Mouse (Mus musculus) forebrain, embryonic 10.5 days (tissue): ENCODE results near the gene Adcy7. TPM values are rescaled to one million over a fixed set of nuclear protein-coding genes. Genes with fewer than 3 reads are reported as not detected.

Source experiments
- DNase-seq: peaks from one replicate; pipeline ENCODE4 v3.0.0-alpha.2; 2017; ENCODE audit warnings: low spot score; ENCODE audit errors: extremely low spot score
- H3K27ac ChIP-seq: fragments of 300-500 bp; sonication (generic); 2 replicates; pipeline ENCODE4 v1.5.1; 2016; ENCODE audit warnings: mild to moderate bottlenecking
- H3K27me3 ChIP-seq: fragments of 300-500 bp; sonication (generic); 2 replicates; pipeline ENCODE4 v1.6.1; 2016; ENCODE audit warnings: mild to moderate bottlenecking; ENCODE audit not compliant: poor library complexity, severe bottlenecking
- H3K36me3 ChIP-seq: fragments of 300-500 bp; sonication (generic); replicated peaks from 2 replicates; pipeline ENCODE4 v1.6.1; 2016; ENCODE audit warnings: mild to moderate bottlenecking, moderate library complexity
- H3K4me1 ChIP-seq: fragments of 300-500 bp; sonication (generic); 2 replicates; pipeline ENCODE4 v1.6.1; 2016
- H3K4me3 ChIP-seq: fragments of 300-500 bp; sonication (generic); 2 replicates; pipeline ENCODE4 v1.5.1; 2016; ENCODE audit warnings: mild to moderate bottlenecking, moderate library complexity
- H3K9me3 ChIP-seq: fragments of 300-500 bp; sonication (generic); 2 replicates; pipeline ENCODE4 v1.6.1; 2016; ENCODE audit warnings: mild to moderate bottlenecking, moderate library complexity
- WGBS: fragments of 180-500 bp; shearing (Covaris S2); methylation state at CpG from one replicate; pipeline ENCODE4 v1.1.7; 2016; 5-methylcytosine and 5-hydroxymethylcytosine counted together
- polyA plus RNA-seq: library from polyadenylated mRNA; unstranded; fragments of >200 nt; fragmentation: Nextera tagmentation; extraction: Ambion mirVana; gene quantifications from 2 replicates; pipeline ENCODE4 v1.2.1, GENCODE M21; 2016

Gene Adcy7
- 3.1 and 4.0 TPM in 2 replicates for polyA plus RNA-seq

- no peaks in the 10 kb centered on the region for H3K9me3 ChIP-seq
- 3% methylated on average over 64 of the region's 64 CpGs for WGBS
- peaks cover 12% of the 10 kb centered on the region for H3K4me1 ChIP-seq
- H3K27ac ChIP-seq, result peak within 1 kb of the TSS; percentile 81
- DNase-seq, result peak; percentile 51
- H3K36me3 ChIP-seq, result no peaks in the 10 kb centered on the region
- peaks cover 75% of the 10 kb centered on the region for H3K27me3 ChIP-seq
- peak within 1 kb of the TSS; percentile 58 for H3K4me3 ChIP-seq
Observed at GRCm38 (mm10) chr8:88272231-88273050, at the start of gene Adcy7. Gene Adcy7 (plus strand): TSS chr8:88272403.

DNA sequence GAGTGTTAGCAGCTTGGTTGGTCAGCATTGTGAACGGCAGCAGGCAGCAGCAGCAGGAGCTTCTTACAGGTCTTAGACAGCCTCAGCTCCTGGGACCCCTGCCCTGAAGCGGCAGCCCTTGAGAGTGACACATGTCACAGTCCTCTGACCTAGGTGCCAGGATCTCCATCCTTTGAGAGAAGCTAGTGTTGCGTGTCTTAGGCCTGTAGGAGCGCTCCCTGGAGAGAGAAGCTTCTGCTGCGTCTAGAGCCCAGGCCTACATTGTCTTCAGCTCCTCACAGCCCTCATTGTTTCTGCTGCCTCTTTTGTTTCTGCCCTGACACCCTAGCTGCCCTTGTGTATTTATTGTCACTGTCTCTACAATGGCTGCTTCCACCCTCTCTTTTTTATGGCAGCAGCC lies 46.8 kb upstream of the Adcy7 start:
- H3K4me1 ChIP-seq, result peaks cover 51% of the 10 kb centered on the region
- no peaks in the 10 kb centered on the region for H3K27me3 ChIP-seq
- DNase-seq, result no peak
- peak overlapping the region; percentile 8; the same call in 1 of the 2 replicates for H3K4me3 ChIP-seq
- peaks cover 6% of the 10 kb centered on the region for H3K36me3 ChIP-seq
- 18% methylated on average over 5 of the region's 5 CpGs for WGBS
- peak overlapping the region; percentile 27; the same call in 1 of the 2 replicates for H3K27ac ChIP-seq
- no peaks in the 10 kb centered on the region for H3K9me3 ChIP-seq

- H3K4me1 ChIP-seq, result peaks cover 44% of the 10 kb centered on the region
- H3K4me3 ChIP-seq, result no peak overlapping the region
- no peaks in the 10 kb centered on the region for H3K27me3 ChIP-seq
- H3K36me3 ChIP-seq, result no peaks in the 10 kb centered on the region
- no peak for DNase-seq
- H3K27ac ChIP-seq, result 0 out of 2 replicates have a peak overlapping the region, but pooled peaks have one; percentile 16
- H3K9me3 ChIP-seq, result no peaks in the 10 kb centered on the region
- WGBS, result 63% methylated on average over 6 of the region's 6 CpGs
Observed at GRCm38 (mm10) chr8:88227851-88228250, 44.4 kb upstream of the Adcy7 start.

- Histone ChIP-seq H3K4me1 (peaks cover 44% of the 10 kb centered on the region), H3K4me3 (no peak overlapping the region), H3K36me3 (no peaks in the 10 kb centered on the region), H3K27me3 (no peaks in the 10 kb centered on the region), H3K27ac (0 out of 2 replicates have a peak overlapping the region, but pooled peaks have one; percentile 16), H3K9me3 (no peaks in the 10 kb centered on the region)
- 68% methylated on average over 1 of the region's 1 CpGs for WGBS
- DNase-seq, result no peak
Observed at GRCm38 (mm10) chr8:88228286-88228685, 43.9 kb upstream of the Adcy7 start.

DNA sequence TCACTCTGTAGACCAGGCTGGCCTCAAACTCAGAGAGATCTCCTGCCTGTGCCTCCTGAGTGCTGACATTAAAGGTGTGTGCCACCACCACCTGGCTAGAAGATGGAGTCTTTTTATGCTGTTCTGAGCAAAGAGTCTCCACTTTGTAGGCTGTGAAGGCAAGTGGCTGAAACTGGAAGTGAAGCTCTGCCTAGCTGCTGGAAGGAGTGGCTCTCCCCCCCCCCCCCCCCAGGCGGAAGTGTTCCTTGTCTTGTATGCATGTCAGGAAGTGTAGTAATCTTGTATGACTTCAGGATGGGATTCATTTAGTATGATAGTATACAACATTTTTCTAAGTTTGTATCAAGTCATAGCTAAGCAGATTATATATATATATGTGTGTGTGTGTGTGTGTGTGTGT lies 43.4 kb upstream of the Adcy7 start:
- Histone ChIP-seq H3K9me3 (no peaks in the 10 kb centered on the region), H3K4me1 (peaks cover 44% of the 10 kb centered on the region), H3K27ac (no peak overlapping the region), H3K4me3 (no peak overlapping the region), H3K27me3 (no peaks in the 10 kb centered on the region), H3K36me3 (no peaks in the 10 kb centered on the region)
- WGBS, result 100% methylated on average over 1 of the region's 1 CpGs
- no peak for DNase-seq

DNA sequence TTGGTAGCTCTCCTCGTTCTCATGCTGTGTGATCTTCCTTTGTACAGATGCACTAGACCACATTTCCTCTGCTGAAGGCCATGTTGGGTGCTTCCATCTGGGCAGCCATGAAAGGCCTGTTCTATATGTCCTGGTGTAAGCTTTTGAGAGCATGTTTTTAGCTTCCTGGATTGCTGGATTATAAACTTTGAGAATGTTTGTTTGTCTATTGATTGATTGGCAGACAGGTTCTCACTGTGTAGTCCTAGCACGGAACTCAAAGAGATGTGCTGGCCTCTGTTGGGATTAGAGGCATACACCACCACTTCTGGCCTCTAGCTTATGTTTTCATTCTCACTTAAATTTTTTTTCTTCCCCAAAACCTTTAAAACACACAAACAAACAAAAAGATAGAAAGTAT lies 35.5 kb upstream of the Adcy7 start:
- Histone ChIP-seq H3K36me3 (0 out of 2 replicates have a peak, but pooled peaks cover 2% of the 10 kb centered on the region), H3K27ac (no peak overlapping the region), H3K27me3 (no peaks in the 10 kb centered on the region), H3K9me3 (no peaks in the 10 kb centered on the region), H3K4me3 (no peak overlapping the region), H3K4me1 (no peaks in the 10 kb centered on the region)
- no peak for DNase-seq
- WGBS, result 85% methylated on average over 2 of the region's 2 CpGs

DNA sequence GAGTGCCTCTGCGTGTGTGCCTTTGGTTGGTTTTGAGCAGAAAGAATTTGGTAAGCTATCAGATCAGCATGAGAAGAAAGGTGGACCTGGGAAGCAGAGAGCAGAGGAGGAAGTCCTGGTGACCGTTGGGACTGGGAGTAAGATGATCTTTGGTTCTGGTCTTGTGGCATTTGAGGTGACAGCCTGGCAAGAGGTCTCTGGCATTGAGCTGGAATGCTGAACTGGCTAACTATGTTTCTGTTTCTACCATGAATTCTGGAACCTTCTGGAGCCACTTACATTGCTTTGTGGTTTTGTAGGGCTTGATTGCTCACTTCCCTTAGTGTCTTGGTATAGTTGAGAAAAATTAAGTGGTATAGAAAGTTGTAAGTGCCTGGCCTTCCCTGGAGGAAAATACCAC lies 34.6 kb upstream of the Adcy7 start:
- Histone ChIP-seq H3K27me3 (no peaks in the 10 kb centered on the region), H3K4me1 (0 out of 2 replicates have a peak, but pooled peaks cover 3% of the 10 kb centered on the region), H3K27ac (no peak overlapping the region), H3K9me3 (no peaks in the 10 kb centered on the region), H3K36me3 (0 out of 2 replicates have a peak, but pooled peaks cover 2% of the 10 kb centered on the region), H3K4me3 (no peak overlapping the region)
- 88% methylated on average over 2 of the region's 2 CpGs for WGBS
- no peak for DNase-seq

DNA sequence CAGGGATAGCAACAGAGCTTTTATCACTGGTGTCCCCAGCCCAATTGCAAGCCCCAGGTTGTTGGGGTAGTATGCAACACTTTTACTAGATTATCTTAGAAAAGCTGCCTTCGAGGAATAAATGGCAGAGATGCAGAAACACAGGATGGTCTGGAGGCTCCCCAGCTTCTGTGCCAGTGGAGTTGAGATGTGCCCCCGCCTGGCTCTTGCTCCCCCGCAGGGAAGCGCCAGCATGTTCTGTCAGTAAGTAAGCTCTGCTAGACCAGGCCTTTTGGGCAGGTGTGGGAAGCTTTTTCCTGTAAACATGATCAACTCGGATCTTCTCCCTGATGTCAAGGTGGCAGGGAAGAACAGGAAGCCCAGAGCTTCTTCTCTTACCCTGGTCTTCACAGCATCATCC lies 32.9 kb upstream of the Adcy7 start:
- Histone ChIP-seq H3K36me3 (peaks cover 13% of the 10 kb centered on the region), H3K4me1 (0 out of 2 replicates have a peak, but pooled peaks cover 4% of the 10 kb centered on the region), H3K4me3 (no peak overlapping the region), H3K27ac (no peak overlapping the region), H3K27me3 (no peaks in the 10 kb centered on the region), H3K9me3 (no peaks in the 10 kb centered on the region)
- no peak for DNase-seq
- WGBS, result 92% methylated on average over 5 of the region's 5 CpGs

DNA sequence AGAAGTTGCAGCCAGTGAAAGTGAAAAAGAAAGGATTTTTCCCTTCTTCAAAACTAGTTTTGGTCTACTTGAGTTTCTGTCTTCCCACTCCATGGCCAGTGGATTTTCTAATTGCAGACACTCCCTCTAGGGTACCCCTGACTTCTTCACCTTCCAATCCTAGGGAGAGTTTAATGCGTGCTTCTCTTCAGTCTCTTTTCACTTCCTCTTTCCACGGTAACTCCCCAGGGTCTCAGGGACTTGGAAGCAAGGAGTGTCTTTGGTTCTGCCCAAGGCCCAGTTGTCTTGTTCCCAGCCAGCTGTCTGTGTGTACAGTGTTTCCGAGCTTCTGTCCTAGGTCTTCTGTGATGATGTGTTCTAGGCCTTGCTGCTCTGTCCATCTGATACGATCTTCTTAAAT lies 30.3 kb upstream of the Adcy7 start:
- 86% methylated on average over 4 of the region's 4 CpGs for WGBS

DNA sequence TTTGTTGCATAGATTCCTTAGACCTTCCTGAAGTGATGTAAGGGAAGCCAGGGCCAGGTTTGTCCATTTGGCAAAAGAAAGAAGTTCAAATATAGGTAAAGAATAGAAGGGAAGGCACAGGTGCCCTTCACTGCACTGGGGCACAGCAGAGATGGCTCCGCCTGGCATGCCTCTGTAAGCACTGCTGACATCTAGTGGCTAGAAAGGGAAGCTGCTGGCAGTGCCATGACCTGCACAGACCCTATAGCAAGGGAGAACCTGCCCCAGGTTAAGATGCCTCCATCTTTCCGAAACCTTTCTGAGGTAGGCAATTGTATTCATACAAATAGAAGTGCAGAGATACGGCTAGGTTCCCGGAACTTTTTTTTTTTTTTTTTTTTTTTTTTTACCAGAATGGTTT lies 27.9 kb upstream of the Adcy7 start:
- Histone ChIP-seq H3K27ac (no peak overlapping the region), H3K4me3 (no peak overlapping the region), H3K9me3 (no peaks in the 10 kb centered on the region), H3K4me1 (0 out of 2 replicates have a peak, but pooled peaks cover 4% of the 10 kb centered on the region), H3K27me3 (no peaks in the 10 kb centered on the region), H3K36me3 (peaks cover 50% of the 10 kb centered on the region)
- no peak for DNase-seq
- WGBS, result 83% methylated on average over 4 of the region's 4 CpGs

More for the DNA sequence above, 30.3 kb upstream of the Adcy7 start:
- Histone ChIP-seq H3K27me3 (no peaks in the 10 kb centered on the region), H3K4me3 (no peak overlapping the region), H3K27ac (no peak overlapping the region), H3K4me1 (0 out of 2 replicates have a peak, but pooled peaks cover 4% of the 10 kb centered on the region), H3K9me3 (no peaks in the 10 kb centered on the region), H3K36me3 (peaks cover 28% of the 10 kb centered on the region)
- no peak for DNase-seq

DNA sequence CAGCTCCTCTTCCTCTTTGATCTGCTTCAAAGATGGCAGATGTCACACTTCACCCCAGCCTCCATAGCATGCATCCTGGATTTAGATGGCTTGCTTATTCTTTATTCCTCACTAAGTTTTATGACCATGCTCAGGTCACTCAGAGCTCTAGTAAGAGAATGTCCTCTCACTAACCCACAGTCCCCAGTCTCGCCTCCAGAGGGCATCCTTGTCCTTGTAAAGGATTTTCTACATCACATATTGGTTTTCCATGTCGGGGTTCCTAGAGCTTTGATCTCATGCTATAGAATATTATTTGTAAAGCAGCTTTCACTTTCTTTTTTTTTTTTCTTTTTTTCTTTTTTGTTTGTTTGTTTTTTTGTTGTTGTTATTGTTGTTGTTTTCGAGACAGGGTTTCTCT lies 19.4 kb upstream of the Adcy7 start:
- no peaks in the 10 kb centered on the region for H3K27me3 ChIP-seq
- H3K4me3 ChIP-seq, result no peak overlapping the region
- H3K36me3 ChIP-seq, result peaks cover 85% of the 10 kb centered on the region
- WGBS, result 82% methylated on average over 3 of the region's 3 CpGs
- no peaks in the 10 kb centered on the region for H3K9me3 ChIP-seq
- H3K27ac ChIP-seq, result no peak overlapping the region
- no peak for DNase-seq
- H3K4me1 ChIP-seq, result no peaks in the 10 kb centered on the region

- Histone ChIP-seq H3K4me1 (0 out of 2 replicates have a peak, but pooled peaks cover 3% of the 10 kb centered on the region), H3K4me3 (no peak overlapping the region), H3K27ac (no peak overlapping the region), H3K36me3 (peaks cover 70% of the 10 kb centered on the region), H3K27me3 (no peaks in the 10 kb centered on the region), H3K9me3 (no peaks in the 10 kb centered on the region)
- WGBS, result 90% methylated on average over 7 of the region's 7 CpGs
- DNase-seq, result no peak
Observed at GRCm38 (mm10) chr8:88254957-88255356, 17.2 kb upstream of the Adcy7 start.

DNA sequence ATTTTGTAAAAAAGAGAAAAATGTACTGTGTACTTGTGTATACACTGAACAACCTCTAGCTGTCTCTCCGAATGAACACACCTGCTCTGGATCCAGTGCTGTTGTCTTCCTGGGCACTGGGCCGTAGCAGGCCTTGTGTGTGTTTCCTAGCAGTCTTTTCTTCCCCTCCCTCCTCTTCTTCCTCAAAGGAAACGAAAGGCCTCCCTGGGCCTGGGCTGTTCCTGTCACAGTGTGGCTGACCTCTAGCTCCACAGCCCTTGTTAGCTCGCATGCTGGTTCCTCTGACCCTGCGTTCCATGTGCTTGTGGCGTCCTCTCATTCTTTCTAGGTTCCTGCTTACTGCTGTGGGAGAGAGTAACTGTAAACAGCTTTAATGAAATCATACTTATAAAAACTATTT lies 14.2 kb upstream of the Adcy7 start:
- Histone ChIP-seq H3K9me3 (no peaks in the 10 kb centered on the region), H3K4me1 (peaks cover 9% of the 10 kb centered on the region), H3K36me3 (peaks cover 49% of the 10 kb centered on the region), H3K27me3 (no peaks in the 10 kb centered on the region), H3K27ac (no peak overlapping the region), H3K4me3 (no peak overlapping the region)
- 57% methylated on average over 6 of the region's 6 CpGs for WGBS
- DNase-seq, result no peak
